Mouse (Mus musculus) small intestine, adult 2 months (tissue): ENCODE data around the gene Taf4.

Experiments
- CTCF ChIP-seq: fragments of 200-500 bp; IDR thresholded peaks from 2 replicates; pipeline ENCODE4 v1.5.1; 2012; ENCODE audit warnings: low read depth, mild to moderate bottlenecking, control low read depth, inconsistent platforms, low read length, moderate library complexity, mixed read lengths; ENCODE audit not compliant: insufficient replicate concordance, insufficient read length; ENCODE audit errors: extremely low read depth
- POLR2A ChIP-seq: fragments of 200-500 bp; IDR thresholded peaks from 2 replicates; pipeline ENCODE4 v1.6.1; 2012; ENCODE audit warnings: low read depth, mild to moderate bottlenecking, control low read depth, inconsistent platforms, low read length, moderate library complexity

DNA sequence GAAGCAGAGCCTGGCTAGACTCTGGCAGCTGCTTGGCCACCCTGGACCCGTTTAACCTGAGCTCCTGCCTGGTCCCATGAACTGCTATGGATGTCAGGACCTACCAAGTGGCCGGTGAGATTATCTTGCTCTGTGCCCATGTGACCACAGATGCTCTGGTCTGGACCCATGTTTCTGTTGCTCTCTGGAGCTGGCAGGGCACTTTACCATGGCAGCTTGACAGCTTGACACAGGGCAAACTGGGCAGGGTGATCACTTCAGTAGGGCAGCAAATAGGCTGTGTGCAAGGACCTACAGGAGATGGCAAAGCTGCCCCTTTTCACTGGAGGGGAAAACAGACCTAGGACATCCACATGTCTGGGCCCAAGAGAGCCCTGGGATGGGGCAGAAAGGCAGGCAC is 79.5 kb downstream of the Taf4 start:
- TF ChIP-seq POLR2A (no peak), CTCF (no peak)
